Mouse (Mus musculus) liver, embryonic 11.5 days (tissue): ENCODE data around the gene Manba. TPM values are rescaled to one million over a fixed set of nuclear protein-coding genes. Genes with fewer than 3 reads are reported as not detected.
A peak's percentile ranks its signal among the peaks of the same experiment; 100 is the strongest.

Experiments
- ATAC-seq: fragments of 200-750 bp; cut with Nextera tagmentation; replicated peaks from 2 replicates; pipeline ENCODE4 v1.8.0; 2017; ENCODE audit warnings: moderate number of reproducible peaks, mild to moderate bottlenecking, moderate TSS enrichment, moderate library complexity; ENCODE audit not compliant: low FRiP score
- DNase-seq: peaks from one replicate; pipeline ENCODE4 v3.0.0-alpha.2; 2017; ENCODE audit warnings: low spot score
- H3K27ac ChIP-seq: fragments of 300-500 bp; sonication (generic); 2 replicates; pipeline ENCODE4 v1.5.1; 2014; ENCODE audit warnings: mild to moderate bottlenecking, low read depth, low read length, control low read depth
- H3K27me3 ChIP-seq: fragments of 300-500 bp; sonication (generic); replicated peaks from 2 replicates; pipeline ENCODE4 v1.6.1; 2014; ENCODE audit warnings: low read length, mixed read lengths; ENCODE audit not compliant: control insufficient read depth, insufficient read depth
- H3K36me3 ChIP-seq: fragments of 300-500 bp; sonication (generic); 2 replicates; pipeline ENCODE4 v1.6.1; 2014; ENCODE audit warnings: mild to moderate bottlenecking, low read length, moderate library complexity, mixed read lengths; ENCODE audit not compliant: control insufficient read depth, insufficient read depth
- H3K4me1 ChIP-seq: fragments of 300-500 bp; sonication (generic); replicated peaks from 2 replicates; pipeline ENCODE4 v1.6.1; 2014; ENCODE audit warnings: low read length, mixed read lengths; ENCODE audit not compliant: control insufficient read depth, insufficient read depth
- H3K4me2 ChIP-seq: fragments of 300-500 bp; sonication (generic); 2 replicates; pipeline ENCODE4 v1.6.1; 2014; ENCODE audit warnings: mild to moderate bottlenecking, control low read depth, moderate library complexity
- H3K4me3 ChIP-seq: fragments of 300-500 bp; sonication (generic); 2 replicates; pipeline ENCODE4 v1.5.1; 2014; ENCODE audit warnings: low read depth, low read length, control low read depth
- H3K9ac ChIP-seq: fragments of 300-500 bp; sonication (generic); 2 replicates; pipeline ENCODE4 v1.6.1; 2014; ENCODE audit warnings: low read depth, low read length, control low read depth
- H3K9me3 ChIP-seq: fragments of 300-500 bp; sonication (generic); 2 replicates; pipeline ENCODE4 v1.6.1; 2016; ENCODE audit warnings: low read length, inconsistent platforms, mixed read lengths; ENCODE audit not compliant: control insufficient read depth
- WGBS: fragments of 180-500 bp; shearing (Covaris S2); extraction: QIAGEN DNeasy Blood & Tissue Kit; methylation state at CpG from one replicate; pipeline ENCODE4 v1.1.7; 2014; 5-methylcytosine and 5-hydroxymethylcytosine counted together
- polyA plus RNA-seq: library from polyadenylated mRNA; unstranded; fragments of >200 nt; fragmentation: Nextera tagmentation; extraction: Ambion mirVana; gene quantifications from 2 replicates; pipeline ENCODE4 v1.2.1, GENCODE M21; 2014

Manba gene
- polyA plus RNA-seq, 1 experiment from 2014 or later: 9.7 TPM

GRCm38 (mm10) chr3:135571540-135571939 is 86.1 kb downstream of the Manba start:
- Histone ChIP-seq H3K9me3 (no peaks in the 10 kb centered on the region), H3K27me3 (no peaks in the 10 kb centered on the region), H3K27ac (no peak overlapping the region), H3K36me3 (0 out of 2 replicates have a peak, but pooled peaks cover 2% of the 10 kb centered on the region), H3K4me1 (no peaks in the 10 kb centered on the region), H3K4me3 (no peak overlapping the region), H3K9ac (no peak overlapping the region), H3K4me2 (no peak overlapping the region)
- DNase-seq (no peak), ATAC-seq (no peak)
- 68% methylated on average over 13 of the region's 13 CpGs for WGBS

- ATAC-seq: no peak
- Histone ChIP-seq H3K27me3 (no peaks in the 10 kb centered on the region), H3K9ac (no peak overlapping the region), H3K36me3 (0 out of 2 replicates have a peak, but pooled peaks cover 2% of the 10 kb centered on the region), H3K4me2 (no peak overlapping the region), H3K27ac (no peak overlapping the region), H3K4me3 (no peak overlapping the region), H3K4me1 (no peaks in the 10 kb centered on the region), H3K9me3 (no peaks in the 10 kb centered on the region)
- DNase-seq: no peak
- 52% methylated on average over 6 of the region's 6 CpGs for WGBS
Observed at GRCm38 (mm10) chr3:135573051-135573450, 87.6 kb downstream of the Manba start.

GRCm38 (mm10) chr3:135575126-135575525 is 89.7 kb downstream of the Manba start:
- Histone ChIP-seq H3K27me3 (no peaks in the 10 kb centered on the region), H3K9me3 (no peaks in the 10 kb centered on the region), H3K4me3 (no peak overlapping the region), H3K4me1 (no peaks in the 10 kb centered on the region), H3K9ac (no peak overlapping the region), H3K27ac (no peak overlapping the region), H3K36me3 (0 out of 2 replicates have a peak, but pooled peaks cover 2% of the 10 kb centered on the region), H3K4me2 (no peak overlapping the region)
- no peak for DNase-seq
- no peak for ATAC-seq
- WGBS: 72% methylated on average over 3 of the region's 3 CpGs

GRCm38 (mm10) chr3:135578588-135579140 is 93.3 kb downstream of the Manba start:
- Histone ChIP-seq H3K27ac (no peak overlapping the region), H3K4me1 (no peaks in the 10 kb centered on the region; the same call in 1 of the 2 replicates)
- WGBS: 51% methylated on average over 5 of the region's 5 CpGs

GRCm38 (mm10) chr3:135579179-135579578 is 93.8 kb downstream of the Manba start:
- no peaks in the 10 kb centered on the region; the same call in 1 of the 2 replicates for H3K4me1 ChIP-seq

More at GRCm38 (mm10) chr3:135578588-135579140, 93.3 kb downstream of the Manba start:
- Histone ChIP-seq H3K9me3 (no peaks in the 10 kb centered on the region), H3K9ac (no peak overlapping the region), H3K27me3 (no peaks in the 10 kb centered on the region), H3K4me2 (no peak overlapping the region), H3K36me3 (no peaks in the 10 kb centered on the region), H3K4me3 (no peak overlapping the region)
- DNase-seq (no peak), ATAC-seq (no peak)

GRCm38 (mm10) chr3:135580439-135581275 is 95.2 kb downstream of the Manba start:
- Histone ChIP-seq H3K9me3 (no peaks in the 10 kb centered on the region), H3K4me3 (no peak overlapping the region), H3K9ac (no peak overlapping the region), H3K36me3 (no peaks in the 10 kb centered on the region; the same call in 1 of the 2 replicates), H3K27ac (no peak overlapping the region), H3K27me3 (no peaks in the 10 kb centered on the region), H3K4me1 (peaks cover 5% of the 10 kb centered on the region), H3K4me2 (no peak overlapping the region)
- WGBS: 74% methylated on average over 21 of the region's 21 CpGs
- ATAC-seq (no peak), DNase-seq (no peak)

More at GRCm38 (mm10) chr3:135579179-135579578, 93.8 kb downstream of the Manba start:
- Histone ChIP-seq H3K9me3 (no peaks in the 10 kb centered on the region), H3K27me3 (no peaks in the 10 kb centered on the region), H3K36me3 (no peaks in the 10 kb centered on the region), H3K9ac (no peak overlapping the region), H3K4me3 (no peak overlapping the region), H3K4me2 (no peak overlapping the region), H3K27ac (no peak overlapping the region)
- no peak for DNase-seq
- no peak for ATAC-seq
- WGBS: 42% methylated on average over 4 of the region's 4 CpGs

GRCm38 (mm10) chr3:135581606-135582117 is 96.3 kb downstream of the Manba start:
- DNase-seq: no peak

GRCm38 (mm10) chr3:135582246-135582645 is 96.8 kb downstream of the Manba start:
- WGBS: 89% methylated on average over 7 of the region's 7 CpGs
- no peak overlapping the region for H3K27ac ChIP-seq

More at GRCm38 (mm10) chr3:135581606-135582117, 96.3 kb downstream of the Manba start:
- H3K4me2 ChIP-seq: no peak overlapping the region
- ATAC-seq: 0 out of 2 replicates have a peak, but pooled peaks have one; percentile 19
- no peak overlapping the region for H3K4me3 ChIP-seq
- no peaks in the 10 kb centered on the region for H3K27me3 ChIP-seq
- peaks cover 11% of the 10 kb centered on the region for H3K4me1 ChIP-seq
- no peak overlapping the region for H3K9ac ChIP-seq
- H3K9me3 ChIP-seq: no peaks in the 10 kb centered on the region
- no peaks in the 10 kb centered on the region; the same call in 1 of the 2 replicates for H3K36me3 ChIP-seq
- 34% methylated on average over 10 of the region's 10 CpGs for WGBS
- H3K27ac ChIP-seq: no peak overlapping the region

More at GRCm38 (mm10) chr3:135582246-135582645, 96.8 kb downstream of the Manba start:
- no peak for DNase-seq
- Histone ChIP-seq H3K27me3 (no peaks in the 10 kb centered on the region), H3K9ac (no peak overlapping the region), H3K4me2 (no peak overlapping the region), H3K36me3 (peaks cover 3% of the 10 kb centered on the region; the same call in 1 of the 2 replicates), H3K4me1 (peaks cover 12% of the 10 kb centered on the region), H3K4me3 (no peak overlapping the region), H3K9me3 (no peaks in the 10 kb centered on the region)
- no peak for ATAC-seq
